Mouse (Mus musculus) lung, embryonic 15.5 days (tissue): ENCODE measurements at regions not wholly inside any gene's neighbourhood (a gene's known extent, or its start where the extent isn't known, plus 50 kb on each side); places are given as distances from the start of the nearest gene placed in this dataset.

ENCODE experiments used
- ATAC-seq: fragments of 200-750 bp; cut with Nextera tagmentation; 2 replicates; pipeline ENCODE4 v1.8.0; 2017; ENCODE audit warnings: moderate number of reproducible peaks, borderline replicate concordance; ENCODE audit not compliant: low FRiP score, low TSS enrichment; ENCODE audit errors: extremely low read depth
- H3K27ac ChIP-seq: fragments of 300-500 bp; sonication (generic); 2 replicates; pipeline ENCODE4 v1.5.1; 2015; ENCODE audit warnings: moderate library complexity, mild to moderate bottlenecking, inconsistent platforms
- H3K27me3 ChIP-seq: fragments of 300-500 bp; sonication (generic); 2 replicates; pipeline ENCODE4 v1.6.1; 2015; ENCODE audit warnings: inconsistent platforms
- H3K36me3 ChIP-seq: fragments of 300-500 bp; sonication (generic); 2 replicates; pipeline ENCODE4 v1.6.1; 2015; ENCODE audit warnings: inconsistent platforms
- H3K4me1 ChIP-seq: fragments of 300-500 bp; sonication (generic); 2 replicates; pipeline ENCODE4 v1.6.1; 2015; ENCODE audit warnings: inconsistent platforms
- H3K4me2 ChIP-seq: fragments of 300-500 bp; sonication (generic); 2 replicates; pipeline ENCODE4 v1.6.1; 2015; ENCODE audit warnings: inconsistent platforms, mild to moderate bottlenecking, moderate library complexity
- H3K4me3 ChIP-seq: fragments of 300-500 bp; sonication (generic); 2 replicates; pipeline ENCODE4 v1.5.1; 2015; ENCODE audit warnings: mild to moderate bottlenecking, inconsistent platforms
- H3K9ac ChIP-seq: fragments of 300-500 bp; sonication (generic); 2 replicates; pipeline ENCODE4 v1.6.1; 2015; ENCODE audit warnings: inconsistent platforms
- H3K9me3 ChIP-seq: fragments of 300-500 bp; sonication (generic); 2 replicates; pipeline ENCODE4 v1.6.1; 2016; ENCODE audit warnings: inconsistent platforms
- WGBS: fragments of 180-500 bp; shearing (Covaris S2); methylation state at CpG from one replicate; pipeline ENCODE4 v1.1.7; 2015; 5-methylcytosine and 5-hydroxymethylcytosine counted together

- H3K27me3 ChIP-seq = no peaks in the 10 kb centered on the region
- no peaks in the 10 kb centered on the region for H3K4me1 ChIP-seq
- no peaks in the 10 kb centered on the region for H3K36me3 ChIP-seq
- H3K27ac ChIP-seq = no peak overlapping the region
- no peak for ATAC-seq
- WGBS = 41% methylated on average over 13 of the region's 13 CpGs
- H3K4me3 ChIP-seq = no peak overlapping the region
- no peak overlapping the region for H3K4me2 ChIP-seq
- no peak overlapping the region for H3K9ac ChIP-seq
- no peaks in the 10 kb centered on the region for H3K9me3 ChIP-seq
These were observed 70.7 kb upstream of the Lrpap1 start for GRCm38 (mm10) chr5:35176112-35176848.

DNA sequence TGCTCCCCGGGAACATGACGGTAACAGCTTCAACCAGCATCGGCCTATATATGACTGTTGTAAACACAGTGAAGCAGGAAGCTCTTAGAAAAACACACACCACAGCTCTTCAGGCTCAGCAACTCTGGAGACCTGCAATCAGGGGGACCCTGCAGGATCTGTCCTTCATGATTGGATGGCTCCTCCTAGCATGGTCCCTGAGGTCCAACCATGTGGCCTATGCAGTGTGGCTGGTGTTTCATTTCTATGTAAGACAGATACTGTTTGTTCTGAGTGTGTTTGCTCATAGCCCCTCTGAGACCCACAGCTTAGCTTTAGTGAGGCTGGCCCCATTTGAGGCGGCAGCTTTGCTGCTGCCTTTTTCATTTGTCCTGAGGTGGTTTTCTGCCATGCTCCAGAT lies 68.8 kb upstream of the Lrpap1 start:
- Histone ChIP-seq H3K9ac (no peak overlapping the region), H3K27ac (no peak overlapping the region), H3K36me3 (no peaks in the 10 kb centered on the region), H3K4me2 (no peak overlapping the region), H3K9me3 (no peaks in the 10 kb centered on the region), H3K4me1 (no peaks in the 10 kb centered on the region), H3K4me3 (no peak overlapping the region), H3K27me3 (no peaks in the 10 kb centered on the region)
- ATAC-seq = no peak
- 52% methylated on average over 4 of the region's 4 CpGs for WGBS

DNA sequence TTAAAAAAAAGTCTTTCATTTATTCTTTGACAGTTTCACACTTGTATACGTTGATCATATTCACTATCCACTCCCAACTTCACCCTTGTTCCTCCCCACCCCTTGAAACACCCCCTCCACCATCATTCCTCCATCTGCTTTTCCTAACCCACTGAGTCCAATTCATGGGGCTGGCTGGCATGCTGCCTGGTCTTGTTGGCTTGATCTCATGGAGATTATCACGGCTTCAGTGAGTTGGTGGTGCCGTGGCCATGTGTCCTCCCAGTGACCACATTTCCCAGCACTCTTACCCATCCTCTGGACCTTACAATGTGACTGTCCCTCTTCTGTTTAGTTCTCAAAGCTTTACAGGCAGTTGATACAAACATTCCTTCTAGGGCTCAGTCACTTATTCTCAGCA lies 65.8 kb upstream of the Lrpap1 start:
- Histone ChIP-seq H3K9ac (no peak overlapping the region), H3K27ac (no peak overlapping the region), H3K4me1 (no peaks in the 10 kb centered on the region), H3K4me3 (no peak overlapping the region), H3K27me3 (no peaks in the 10 kb centered on the region), H3K36me3 (no peaks in the 10 kb centered on the region), H3K9me3 (no peaks in the 10 kb centered on the region), H3K4me2 (no peak overlapping the region)
- ATAC-seq = no peak
- WGBS = 62% methylated on average over 3 of the region's 3 CpGs

DNA sequence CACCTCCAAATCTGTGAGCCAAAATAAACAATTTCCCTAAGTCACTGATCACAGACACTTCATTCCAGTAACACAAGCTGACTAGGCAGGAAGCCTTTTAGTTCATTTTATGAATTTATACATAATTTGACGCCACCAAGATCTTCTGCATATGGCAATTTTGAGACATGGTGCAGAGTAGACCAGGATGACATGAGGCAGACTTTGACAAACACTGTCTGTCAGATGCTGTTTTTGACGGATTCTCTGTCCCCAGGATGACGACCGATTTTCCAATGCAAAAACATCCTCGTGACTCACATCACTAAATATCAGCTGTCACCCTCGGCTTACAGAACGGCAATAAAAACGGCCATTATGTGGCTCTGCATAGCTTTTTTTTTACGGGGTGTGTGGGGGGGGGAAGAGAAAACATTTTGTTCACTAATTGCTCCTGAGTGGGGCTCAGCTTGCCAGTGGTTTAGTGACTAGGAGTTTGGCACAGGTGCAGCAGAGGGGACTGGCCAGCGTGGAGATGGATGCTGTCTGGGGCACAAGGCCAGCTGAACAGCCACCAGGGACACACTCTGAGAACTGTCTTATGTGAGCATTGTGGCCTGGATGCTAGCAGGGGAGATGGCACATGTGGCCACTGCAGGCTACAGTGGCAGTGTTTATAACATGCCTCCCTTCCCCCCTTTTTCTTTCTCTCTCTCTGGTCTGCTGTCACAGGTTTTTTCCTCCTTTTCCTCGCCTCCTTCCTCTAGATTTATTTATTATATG lies 65.0 kb upstream of the Lrpap1 start:
- Histone ChIP-seq H3K27ac (no peak overlapping the region), H3K27me3 (no peaks in the 10 kb centered on the region), H3K36me3 (no peaks in the 10 kb centered on the region), H3K9ac (no peak overlapping the region), H3K4me3 (no peak overlapping the region), H3K4me1 (no peaks in the 10 kb centered on the region), H3K4me2 (no peak overlapping the region), H3K9me3 (no peaks in the 10 kb centered on the region)
- ATAC-seq = no peak
- 60% methylated on average over 11 of the region's 11 CpGs for WGBS

DNA sequence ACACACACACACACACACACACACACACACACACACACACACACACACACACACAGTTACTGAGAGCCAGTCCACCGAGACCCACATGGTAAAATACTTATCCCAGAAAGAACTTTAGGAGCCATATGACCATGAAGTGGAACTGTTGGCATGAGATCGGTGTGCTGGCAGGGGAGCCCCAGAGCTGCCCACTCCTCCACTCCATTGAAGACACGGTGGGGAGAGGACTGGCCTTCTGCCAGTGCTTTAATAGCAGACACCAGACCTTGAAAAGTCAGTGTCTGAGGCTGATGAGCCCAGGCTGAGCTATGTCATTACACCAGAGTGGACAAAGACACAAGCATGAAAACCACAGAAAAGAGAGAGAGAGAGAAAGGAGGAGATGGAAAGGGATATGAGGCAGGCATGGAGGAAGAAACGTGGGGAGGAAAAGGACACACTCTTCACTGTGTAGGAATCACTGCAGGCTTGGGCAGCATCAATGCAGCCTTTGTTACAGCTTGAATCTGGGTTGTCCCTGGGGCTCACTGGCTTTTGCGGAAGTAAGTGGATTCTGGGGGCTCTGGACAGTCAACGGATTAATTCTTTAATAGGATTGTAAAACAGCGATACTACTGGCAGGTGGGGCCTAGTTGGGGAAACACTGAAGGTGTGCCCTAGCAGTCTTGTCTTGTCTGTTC lies 64.2 kb upstream of the Lrpap1 start:
- Histone ChIP-seq H3K9me3 (no peaks in the 10 kb centered on the region), H3K9ac (no peak overlapping the region)
- ATAC-seq = no peak

GRCm38 (mm10) chr5:35168853-35169252 lies 63.3 kb upstream of the Lrpap1 start:
- Histone ChIP-seq H3K27me3 (no peaks in the 10 kb centered on the region), H3K36me3 (no peaks in the 10 kb centered on the region), H3K4me2 (no peak overlapping the region), H3K9ac (no peak overlapping the region), H3K9me3 (no peaks in the 10 kb centered on the region), H3K27ac (no peak overlapping the region), H3K4me1 (no peaks in the 10 kb centered on the region), H3K4me3 (no peak overlapping the region)
- ATAC-seq = no peak
- 64% methylated on average over 5 of the region's 5 CpGs for WGBS

More for the DNA sequence above, 64.2 kb upstream of the Lrpap1 start:
- Histone ChIP-seq H3K27me3 (no peaks in the 10 kb centered on the region), H3K4me1 (no peaks in the 10 kb centered on the region), H3K4me3 (no peak overlapping the region), H3K4me2 (no peak overlapping the region), H3K27ac (no peak overlapping the region), H3K36me3 (no peaks in the 10 kb centered on the region)
- whole genome bisulfite sequencing = 76% methylated on average over 7 of the region's 7 CpGs

- no peaks in the 10 kb centered on the region for H3K27me3 ChIP-seq
- 82% methylated on average over 6 of the region's 6 CpGs for WGBS
- H3K9me3 ChIP-seq = no peaks in the 10 kb centered on the region
- no peaks in the 10 kb centered on the region for H3K4me1 ChIP-seq
- no peak for ATAC-seq
- H3K4me2 ChIP-seq = no peak overlapping the region
- H3K4me3 ChIP-seq = no peak overlapping the region
- H3K36me3 ChIP-seq = no peaks in the 10 kb centered on the region
- H3K9ac ChIP-seq = no peak overlapping the region
- H3K27ac ChIP-seq = no peak overlapping the region
These were observed 62.8 kb upstream of the Lrpap1 start for GRCm38 (mm10) chr5:35168369-35168768.

GRCm38 (mm10) chr5:35165993-35166392 lies 60.4 kb upstream of the Lrpap1 start:
- WGBS = 37% methylated on average over 8 of the region's 8 CpGs
- H3K36me3 ChIP-seq = no peaks in the 10 kb centered on the region
- no peak overlapping the region for H3K4me3 ChIP-seq
- no peaks in the 10 kb centered on the region for H3K4me1 ChIP-seq
- no peaks in the 10 kb centered on the region for H3K9me3 ChIP-seq
- no peak overlapping the region for H3K4me2 ChIP-seq
- no peak overlapping the region for H3K9ac ChIP-seq
- no peaks in the 10 kb centered on the region for H3K27me3 ChIP-seq
- no peak for ATAC-seq
- no peak overlapping the region for H3K27ac ChIP-seq

GRCm38 (mm10) chr5:35165459-35165858 lies 59.9 kb upstream of the Lrpap1 start:
- ATAC-seq = no peak
- Histone ChIP-seq H3K9ac (no peak overlapping the region), H3K4me1 (no peaks in the 10 kb centered on the region), H3K36me3 (no peaks in the 10 kb centered on the region), H3K9me3 (no peaks in the 10 kb centered on the region), H3K4me2 (no peak overlapping the region), H3K4me3 (no peak overlapping the region), H3K27me3 (no peaks in the 10 kb centered on the region), H3K27ac (no peak overlapping the region)
- 51% methylated on average over 2 of the region's 2 CpGs for WGBS

GRCm38 (mm10) chr5:35162607-35163006 lies 57.0 kb upstream of the Lrpap1 start:
- Histone ChIP-seq H3K9me3 (no peaks in the 10 kb centered on the region), H3K27ac (no peak overlapping the region), H3K4me2 (no peak overlapping the region), H3K36me3 (no peaks in the 10 kb centered on the region), H3K4me3 (no peak overlapping the region), H3K9ac (no peak overlapping the region), H3K27me3 (no peaks in the 10 kb centered on the region), H3K4me1 (peaks cover 24% of the 10 kb centered on the region)
- no peak for ATAC-seq
- WGBS = 83% methylated on average over 4 of the region's 4 CpGs

DNA sequence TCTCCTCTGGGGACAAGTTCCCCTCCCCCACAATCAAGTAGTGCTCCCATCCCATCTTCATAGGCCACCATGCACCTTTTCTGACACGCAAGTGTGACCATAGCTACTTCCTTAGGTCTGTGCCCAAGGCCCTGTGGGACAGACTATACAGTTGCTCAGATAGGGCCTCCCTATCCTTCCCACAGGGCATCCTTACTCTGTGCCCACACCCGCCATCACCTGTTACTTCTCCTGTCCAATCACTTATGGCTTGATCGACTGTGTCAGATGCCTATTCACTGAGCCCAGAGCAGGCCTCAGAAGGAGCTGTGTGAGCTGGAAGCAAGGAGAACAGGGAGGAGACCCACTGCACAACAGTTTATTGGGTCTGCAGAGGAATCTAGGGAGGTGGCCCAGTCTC lies 56.6 kb upstream of the Lrpap1 start:
- 88% methylated on average over 3 of the region's 3 CpGs for WGBS

More for the DNA sequence above, 56.6 kb upstream of the Lrpap1 start:
- Histone ChIP-seq H3K4me1 (peaks cover 24% of the 10 kb centered on the region), H3K4me2 (no peak overlapping the region), H3K4me3 (no peak overlapping the region), H3K27me3 (no peaks in the 10 kb centered on the region), H3K9ac (no peak overlapping the region), H3K9me3 (no peaks in the 10 kb centered on the region), H3K27ac (no peak overlapping the region), H3K36me3 (no peaks in the 10 kb centered on the region)
- ATAC-seq = no peak
